Mouse (Mus musculus) megakaryocyte, embryonic 14.5 days (primary cell): Measurements from ENCODE around the gene Mex3a. TPM values are rescaled to one million over a fixed set of nuclear protein-coding genes. Genes with fewer than 3 reads are reported as not detected.

Experiments
- H3K27me3 ChIP-seq: replicated peaks from 2 replicates; pipeline ENCODE3; 2012; ENCODE audit warnings: inconsistent platforms
- H3K36me3 ChIP-seq: replicated peaks from 2 replicates; pipeline ENCODE3; 2012; ENCODE audit warnings: low read length, inconsistent platforms, mixed read lengths
- H3K4me1 ChIP-seq: 2 replicates; pipeline ENCODE4 v1.6.1; 2012; ENCODE audit warnings: inconsistent platforms
- H3K4me3 ChIP-seq: replicated peaks from 2 replicates; pipeline ENCODE3; 2012; ENCODE audit warnings: moderate library complexity, mild to moderate bottlenecking, inconsistent platforms
- H3K9me3 ChIP-seq: 2 replicates; pipeline ENCODE4 v1.6.1; 2012; ENCODE audit warnings: inconsistent platforms
- FLI1 ChIP-seq: IDR thresholded peaks from 2 replicates; pipeline ENCODE4 v1.6.1; 2012; ENCODE audit warnings: low read length, inconsistent platforms, mixed read lengths
- GATA1 ChIP-seq: IDR thresholded peaks from 3 replicates; pipeline ENCODE4 v1.6.1; 2012; ENCODE audit warnings: mixed read lengths, low read length, inconsistent platforms, borderline replicate concordance
- polyA plus RNA-seq: library from polyadenylated mRNA; stranded (reverse); fragments of >175 nt; gene quantifications from 2 replicates; pipeline ENCODE4 v1.2.3, GENCODE M21; 2012; ENCODE audit warnings: low replicate concordance; ENCODE audit not compliant: insufficient read depth

Gene Mex3a
- polyA plus RNA-seq, 1 experiment, result 1.6 TPM

- H3K4me1 ChIP-seq, result peaks cover 77% of the 10 kb centered on the region
- no peaks in the 10 kb centered on the region for H3K9me3 ChIP-seq
- H3K27me3 ChIP-seq, result peaks cover 31% of the 10 kb centered on the region
- no peaks in the 10 kb centered on the region for H3K36me3 ChIP-seq
- TF ChIP-seq FLI1, result no peak
- TF ChIP-seq GATA1, result no peak
- no peak overlapping the region for H3K4me3 ChIP-seq
These were observed 2.8 kb downstream of the Mex3a start for GRCm38 (mm10) chr3:88535005-88535404.

GRCm38 (mm10) chr3:88535527-88535926 lies 3.3 kb downstream of the Mex3a start:
- Histone ChIP-seq H3K9me3 (no peaks in the 10 kb centered on the region), H3K4me3 (no peak overlapping the region), H3K27me3 (peaks cover 28% of the 10 kb centered on the region), H3K36me3 (no peaks in the 10 kb centered on the region), H3K4me1 (peaks cover 77% of the 10 kb centered on the region)
- TF ChIP-seq FLI1, result no peak
- no peak for TF ChIP-seq GATA1

- Histone ChIP-seq H3K4me1 (peaks cover 74% of the 10 kb centered on the region), H3K27me3 (peaks cover 28% of the 10 kb centered on the region), H3K9me3 (no peaks in the 10 kb centered on the region), H3K36me3 (no peaks in the 10 kb centered on the region), H3K4me3 (peak overlapping the region; percentile 90)
- no peak for TF ChIP-seq GATA1
- TF ChIP-seq FLI1, result no peak
These were observed 4.1 kb downstream of the Mex3a start for GRCm38 (mm10) chr3:88536103-88536930.

GRCm38 (mm10) chr3:88537146-88537545 lies 5.0 kb downstream of the Mex3a start:
- Histone ChIP-seq H3K4me3 (peak overlapping the region; percentile 90), H3K27me3 (peaks cover 28% of the 10 kb centered on the region), H3K4me1 (peaks cover 79% of the 10 kb centered on the region), H3K36me3 (peaks cover 3% of the 10 kb centered on the region), H3K9me3 (no peaks in the 10 kb centered on the region)
- TF ChIP-seq GATA1, result no peak
- TF ChIP-seq FLI1, result no peak

- TF ChIP-seq GATA1 (no peak), FLI1 (no peak)
- H3K9me3 ChIP-seq, result no peaks in the 10 kb centered on the region
- H3K27me3 ChIP-seq, result peaks cover 15% of the 10 kb centered on the region
- peaks cover 79% of the 10 kb centered on the region for H3K4me1 ChIP-seq
- H3K36me3 ChIP-seq, result peaks cover 3% of the 10 kb centered on the region
- no peak overlapping the region for H3K4me3 ChIP-seq
These were observed 6.3 kb downstream of the Mex3a start for GRCm38 (mm10) chr3:88538271-88539145.

GRCm38 (mm10) chr3:88539397-88539796 lies 7.2 kb downstream of the Mex3a start:
- H3K4me1 ChIP-seq, result peaks cover 81% of the 10 kb centered on the region

GRCm38 (mm10) chr3:88540085-88540484 lies 7.9 kb downstream of the Mex3a start:
- no peak for TF ChIP-seq FLI1
- no peak for TF ChIP-seq GATA1
- peaks cover 3% of the 10 kb centered on the region for H3K36me3 ChIP-seq
- H3K4me3 ChIP-seq, result no peak overlapping the region
- peaks cover 82% of the 10 kb centered on the region for H3K4me1 ChIP-seq
- peaks cover 8% of the 10 kb centered on the region for H3K27me3 ChIP-seq
- H3K9me3 ChIP-seq, result no peaks in the 10 kb centered on the region

More at GRCm38 (mm10) chr3:88539397-88539796, 7.2 kb downstream of the Mex3a start:
- TF ChIP-seq FLI1 (no peak), GATA1 (no peak)
- Histone ChIP-seq H3K27me3 (peaks cover 11% of the 10 kb centered on the region), H3K36me3 (peaks cover 3% of the 10 kb centered on the region), H3K4me3 (no peak overlapping the region), H3K9me3 (no peaks in the 10 kb centered on the region)

- no peaks in the 10 kb centered on the region for H3K9me3 ChIP-seq
- peaks cover 78% of the 10 kb centered on the region for H3K4me1 ChIP-seq
- H3K36me3 ChIP-seq, result peaks cover 6% of the 10 kb centered on the region
- TF ChIP-seq FLI1 (no peak), GATA1 (no peak)
- no peaks in the 10 kb centered on the region for H3K27me3 ChIP-seq
- H3K4me3 ChIP-seq, result no peak overlapping the region
These were observed 9.6 kb downstream of the Mex3a start for GRCm38 (mm10) chr3:88541622-88542401.

- peaks cover 77% of the 10 kb centered on the region for H3K4me1 ChIP-seq
These were observed 10.3 kb downstream of the Mex3a start for GRCm38 (mm10) chr3:88542486-88542885.

More at GRCm38 (mm10) chr3:88542486-88542885, 10.3 kb downstream of the Mex3a start:
- peaks cover 11% of the 10 kb centered on the region for H3K36me3 ChIP-seq
- H3K9me3 ChIP-seq, result no peaks in the 10 kb centered on the region
- H3K27me3 ChIP-seq, result no peaks in the 10 kb centered on the region
- no peak overlapping the region for H3K4me3 ChIP-seq
- TF ChIP-seq FLI1, result no peak
- TF ChIP-seq GATA1, result no peak
